Mouse (Mus musculus) forebrain, embryonic 10.5 days (tissue): Measurements from ENCODE around the gene Lix1l. TPM values are rescaled to one million over a fixed set of nuclear protein-coding genes. Genes with fewer than 3 reads are reported as not detected.

Source experiments
- DNase-seq: peaks from one replicate; pipeline ENCODE4 v3.0.0-alpha.2; 2017; ENCODE audit warnings: low spot score; ENCODE audit errors: extremely low spot score
- H3K27ac ChIP-seq: fragments of 300-500 bp; sonication (generic); 2 replicates; pipeline ENCODE4 v1.5.1; 2016; ENCODE audit warnings: mild to moderate bottlenecking
- H3K27me3 ChIP-seq: fragments of 300-500 bp; sonication (generic); 2 replicates; pipeline ENCODE4 v1.6.1; 2016; ENCODE audit warnings: mild to moderate bottlenecking; ENCODE audit not compliant: poor library complexity, severe bottlenecking
- H3K36me3 ChIP-seq: fragments of 300-500 bp; sonication (generic); replicated peaks from 2 replicates; pipeline ENCODE4 v1.6.1; 2016; ENCODE audit warnings: mild to moderate bottlenecking, moderate library complexity
- H3K4me1 ChIP-seq: fragments of 300-500 bp; sonication (generic); 2 replicates; pipeline ENCODE4 v1.6.1; 2016
- H3K4me3 ChIP-seq: fragments of 300-500 bp; sonication (generic); 2 replicates; pipeline ENCODE4 v1.5.1; 2016; ENCODE audit warnings: mild to moderate bottlenecking, moderate library complexity
- H3K9me3 ChIP-seq: fragments of 300-500 bp; sonication (generic); 2 replicates; pipeline ENCODE4 v1.6.1; 2016; ENCODE audit warnings: mild to moderate bottlenecking, moderate library complexity
- WGBS: fragments of 180-500 bp; shearing (Covaris S2); methylation state at CpG from one replicate; pipeline ENCODE4 v1.1.7; 2016; 5-methylcytosine and 5-hydroxymethylcytosine counted together
- polyA plus RNA-seq: library from polyadenylated mRNA; unstranded; fragments of >200 nt; fragmentation: Nextera tagmentation; extraction: Ambion mirVana; gene quantifications from 2 replicates; pipeline ENCODE4 v1.2.1, GENCODE M21; 2016

Lix1l gene
- polyA plus RNA-seq, 1 experiment from 2014 or later, result 3.2 TPM

DNA sequence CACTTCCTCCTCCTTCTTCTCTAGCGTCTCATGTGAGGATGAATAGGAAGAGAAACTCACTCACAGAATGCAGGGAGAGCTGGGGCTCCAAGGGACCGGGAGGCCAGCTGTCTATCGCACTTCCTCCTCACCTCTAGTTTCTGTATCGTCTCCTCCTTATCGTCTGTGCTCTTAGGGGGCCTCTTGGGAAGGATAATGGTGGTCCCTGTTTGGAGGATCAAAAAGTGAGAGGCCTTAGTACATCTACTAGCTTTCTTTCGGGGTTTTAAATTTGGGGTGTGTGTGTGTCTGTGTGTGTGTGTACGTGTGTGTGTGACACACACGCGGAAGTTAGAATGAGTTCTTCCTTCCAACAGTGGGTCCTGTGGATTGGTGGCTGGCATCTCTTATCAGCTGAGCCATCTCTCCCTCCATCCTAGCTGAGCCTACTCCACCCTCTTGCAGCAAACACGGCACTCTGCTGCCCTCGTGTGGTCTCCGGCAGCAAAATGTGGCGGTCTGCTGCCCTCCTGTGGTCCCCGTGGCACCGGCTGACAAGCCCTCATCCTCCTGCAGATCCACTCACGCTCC lies 21.0 kb upstream of the Lix1l start:
- DNase-seq, result peak; percentile 87
- Histone ChIP-seq H3K27me3 (peaks cover 17% of the 10 kb centered on the region), H3K4me3 (peak overlapping the region; percentile 47), H3K9me3 (no peaks in the 10 kb centered on the region), H3K27ac (peak overlapping the region; percentile 56; the same call in 1 of the 2 replicates), H3K4me1 (peaks cover 41% of the 10 kb centered on the region), H3K36me3 (no peaks in the 10 kb centered on the region)
- WGBS, result 10% methylated on average over 16 of the region's 16 CpGs

DNA sequence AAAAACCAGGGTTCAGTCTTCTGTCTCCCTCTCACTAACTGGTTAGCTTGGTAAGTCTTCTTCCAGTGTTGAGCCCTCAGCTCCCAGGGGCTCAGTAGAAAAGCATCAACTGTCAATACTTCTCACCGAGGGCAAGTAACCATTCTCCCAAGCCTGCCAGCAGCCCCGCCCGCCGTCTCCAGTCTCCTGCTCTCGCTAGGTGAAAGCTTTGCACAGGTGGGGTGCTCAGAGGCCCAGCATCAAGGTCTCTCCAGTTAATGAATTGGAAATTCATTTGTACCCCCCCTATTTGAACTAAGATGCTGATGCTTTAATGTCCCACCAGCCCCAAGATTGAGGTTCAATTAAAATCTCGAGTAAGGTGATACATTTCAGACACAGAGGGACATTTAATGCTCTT lies 19.8 kb upstream of the Lix1l start:
- no peak overlapping the region for H3K4me3 ChIP-seq
- H3K36me3 ChIP-seq, result no peaks in the 10 kb centered on the region
- no peak for DNase-seq
- peaks cover 33% of the 10 kb centered on the region for H3K4me1 ChIP-seq
- 40% methylated on average over 6 of the region's 6 CpGs for WGBS
- H3K27ac ChIP-seq, result no peak overlapping the region
- H3K9me3 ChIP-seq, result no peaks in the 10 kb centered on the region
- H3K27me3 ChIP-seq, result peaks cover 17% of the 10 kb centered on the region

GRCm38 (mm10) chr3:96581771-96582515 lies 19.0 kb upstream of the Lix1l start:
- no peaks in the 10 kb centered on the region for H3K36me3 ChIP-seq
- peaks cover 17% of the 10 kb centered on the region for H3K27me3 ChIP-seq
- peaks cover 25% of the 10 kb centered on the region for H3K4me1 ChIP-seq
- H3K4me3 ChIP-seq, result no peak overlapping the region
- H3K27ac ChIP-seq, result no peak overlapping the region
- H3K9me3 ChIP-seq, result no peaks in the 10 kb centered on the region
- no peak for DNase-seq
- WGBS, result 85% methylated on average over 16 of the region's 16 CpGs

DNA sequence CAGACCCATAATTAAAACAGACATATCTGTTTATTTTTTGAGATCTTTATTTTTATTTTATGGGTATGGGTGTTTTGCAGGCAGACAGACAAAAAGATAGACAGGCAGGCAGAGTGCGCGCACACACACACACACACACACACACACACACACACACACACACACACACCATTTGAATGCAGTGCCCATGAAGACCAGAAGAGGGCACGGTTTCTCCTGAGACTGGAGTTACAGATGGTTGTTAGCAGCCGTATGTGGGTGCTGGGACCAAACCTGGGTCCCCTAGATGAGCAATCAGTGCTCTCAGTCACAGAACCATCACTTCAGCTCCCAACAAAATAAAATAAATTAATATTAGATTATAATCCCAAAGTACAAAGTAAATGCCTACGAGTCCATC lies 17.6 kb upstream of the Lix1l start:
- no peaks in the 10 kb centered on the region for H3K9me3 ChIP-seq
- H3K4me3 ChIP-seq, result no peak overlapping the region
- no peak overlapping the region for H3K27ac ChIP-seq
- peaks cover 17% of the 10 kb centered on the region for H3K27me3 ChIP-seq
- H3K4me1 ChIP-seq, result peaks cover 16% of the 10 kb centered on the region
- DNase-seq, result no peak
- 91% methylated on average over 5 of the region's 5 CpGs for WGBS
- no peaks in the 10 kb centered on the region for H3K36me3 ChIP-seq

GRCm38 (mm10) chr3:96590657-96591056 lies 10.3 kb upstream of the Lix1l start:
- H3K9me3 ChIP-seq, result no peaks in the 10 kb centered on the region
- 82% methylated on average over 4 of the region's 4 CpGs for WGBS
- 0 out of 2 replicates have a peak, but pooled peaks cover 4% of the 10 kb centered on the region for H3K36me3 ChIP-seq
- DNase-seq, result no peak
- peaks cover 20% of the 10 kb centered on the region for H3K27me3 ChIP-seq
- H3K4me1 ChIP-seq, result peaks cover 22% of the 10 kb centered on the region
- H3K27ac ChIP-seq, result no peak overlapping the region
- H3K4me3 ChIP-seq, result no peak overlapping the region

DNA sequence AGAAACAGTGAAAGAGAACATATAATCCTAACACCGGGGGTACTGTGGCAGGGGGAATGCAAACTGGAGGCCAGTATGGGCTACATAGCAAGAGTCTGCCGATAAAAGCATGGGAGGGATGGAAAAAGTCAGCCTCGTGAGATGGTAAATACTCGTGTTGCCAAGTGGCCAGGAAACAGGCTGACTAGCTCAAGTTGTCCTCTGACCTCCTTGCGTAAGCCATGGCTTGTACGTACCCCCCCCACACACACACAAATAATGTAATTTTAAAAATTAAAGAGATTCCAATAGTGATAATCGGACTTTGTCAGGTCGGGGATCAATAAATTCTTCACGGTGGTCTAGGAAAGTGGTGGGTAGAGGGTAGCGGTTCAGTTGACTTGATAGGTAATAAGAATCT lies 7.6 kb upstream of the Lix1l start:
- no peaks in the 10 kb centered on the region for H3K9me3 ChIP-seq
- DNase-seq, result no peak
- WGBS, result 2% methylated on average over 10 of the region's 10 CpGs
- H3K4me3 ChIP-seq, result peak overlapping the region; percentile 67
- peaks cover 49% of the 10 kb centered on the region for H3K4me1 ChIP-seq
- peak overlapping the region; percentile 89 for H3K27ac ChIP-seq
- H3K36me3 ChIP-seq, result 0 out of 2 replicates have a peak, but pooled peaks cover 4% of the 10 kb centered on the region
- peaks cover 39% of the 10 kb centered on the region for H3K27me3 ChIP-seq

DNA sequence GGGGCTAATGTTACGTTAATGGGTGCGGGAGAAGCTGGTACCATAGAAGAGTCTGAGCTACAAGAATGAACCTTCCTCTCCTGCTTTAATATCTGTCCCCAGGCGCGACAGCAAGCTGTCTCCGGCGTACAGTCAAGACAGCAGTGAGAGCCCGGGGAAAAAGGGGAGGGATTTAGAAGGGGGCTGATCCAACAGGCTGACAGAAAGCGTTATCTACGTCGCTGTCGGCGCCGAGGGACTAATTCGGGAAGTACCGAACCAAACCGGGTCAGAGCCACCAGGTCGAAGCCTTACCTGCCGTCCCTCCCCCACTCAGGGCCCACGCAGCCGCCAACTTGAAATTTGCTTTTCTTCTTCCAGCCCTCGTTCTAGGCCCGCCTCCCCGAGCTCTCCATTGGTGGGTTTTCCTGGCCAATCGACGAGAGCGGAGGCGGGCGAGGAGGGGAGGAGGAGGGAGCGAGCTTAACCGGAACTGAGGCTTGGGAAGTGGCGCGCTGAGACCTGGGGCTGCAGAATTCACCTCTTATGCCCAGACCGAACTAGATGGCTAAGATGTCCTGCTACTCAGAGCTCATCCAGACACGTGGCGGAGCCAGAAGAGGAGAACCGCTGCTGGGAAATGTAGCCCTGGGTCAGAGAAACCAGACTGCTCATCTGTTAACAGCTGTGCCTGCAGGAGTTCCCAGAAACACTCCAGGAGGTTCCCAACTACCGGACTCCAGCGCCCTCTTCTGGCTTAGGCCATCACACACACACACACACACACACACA lies 7.0 kb upstream of the Lix1l start, which contains the start of gene Polr3gl:
Polr3gl (minus strand) TSS at position 392 of the 771 bp plus-strand sequence.
- Histone ChIP-seq H3K4me1 (peaks cover 55% of the 10 kb centered on the region), H3K27me3 (peaks cover 45% of the 10 kb centered on the region), H3K4me3 (peak within 1 kb of the TSS; percentile 67), H3K36me3 (0 out of 2 replicates have a peak, but pooled peaks cover 4% of the 10 kb centered on the region), H3K27ac (peak within 1 kb of the TSS; percentile 89), H3K9me3 (no peaks in the 10 kb centered on the region)
- WGBS, result 0% methylated on average over 35 of the region's 38 CpGs
- DNase-seq, result peak; percentile 94

- no peak overlapping the region for H3K4me3 ChIP-seq
- peaks cover 54% of the 10 kb centered on the region for H3K27me3 ChIP-seq
- DNase-seq, result no peak
- no peaks in the 10 kb centered on the region for H3K9me3 ChIP-seq
- H3K27ac ChIP-seq, result no peak overlapping the region
- 77% methylated on average over 5 of the region's 5 CpGs for WGBS
- H3K36me3 ChIP-seq, result 0 out of 2 replicates have a peak, but pooled peaks cover 4% of the 10 kb centered on the region
- peaks cover 64% of the 10 kb centered on the region for H3K4me1 ChIP-seq
Measured at GRCm38 (mm10) chr3:96594851-96595250, 6.1 kb upstream of the Lix1l start.

- H3K27me3 ChIP-seq, result peaks cover 57% of the 10 kb centered on the region
- H3K27ac ChIP-seq, result no peak overlapping the region
- peak overlapping the region; percentile 61 for H3K4me3 ChIP-seq
- no peak for DNase-seq
- WGBS, result 20% methylated on average over 6 of the region's 6 CpGs
- H3K9me3 ChIP-seq, result no peaks in the 10 kb centered on the region
- peaks cover 72% of the 10 kb centered on the region for H3K4me1 ChIP-seq
- H3K36me3 ChIP-seq, result no peaks in the 10 kb centered on the region
Measured at GRCm38 (mm10) chr3:96595661-96596060, 5.3 kb upstream of the Lix1l start.

- no peaks in the 10 kb centered on the region for H3K9me3 ChIP-seq
- WGBS, result under 1% methylated on average over 22 of the region's 23 CpGs
- DNase-seq, result no peak
- H3K4me1 ChIP-seq, result peaks cover 78% of the 10 kb centered on the region
- peak within 1 kb of the TSS; percentile 61 for H3K4me3 ChIP-seq
- peaks cover 57% of the 10 kb centered on the region for H3K27me3 ChIP-seq
- peak within 1 kb of the TSS; percentile 84 for H3K27ac ChIP-seq
- H3K36me3 ChIP-seq, result no peaks in the 10 kb centered on the region
Measured at GRCm38 (mm10) chr3:96596228-96596707, 4.7 kb upstream of the Lix1l start, which contains the start of gene Ankrd34a. Gene Ankrd34a (plus strand): TSS chr3:96596636.

DNA sequence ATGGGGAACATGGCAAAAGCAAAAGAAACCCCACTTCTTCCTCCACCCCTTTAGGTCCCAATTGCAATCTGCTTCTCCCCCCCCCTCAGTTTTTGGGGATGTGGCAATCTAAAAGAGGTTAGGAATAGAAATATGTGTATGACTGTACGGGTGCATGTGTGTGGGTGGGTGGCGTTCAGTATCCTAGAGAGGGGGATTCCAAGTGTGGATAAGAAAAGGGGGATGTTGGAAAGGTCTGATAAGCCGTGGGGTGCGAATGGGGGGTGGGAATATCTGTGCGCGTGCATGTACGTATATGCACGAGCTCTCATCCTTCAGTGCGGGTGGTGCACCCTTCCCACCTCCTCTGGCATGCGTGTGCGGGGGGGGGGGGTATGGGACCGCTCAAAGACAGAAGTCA lies 4.1 kb upstream of the Lix1l start:
- no peaks in the 10 kb centered on the region for H3K9me3 ChIP-seq
- DNase-seq, result no peak
- peak overlapping the region; percentile 84 for H3K27ac ChIP-seq
- 2% methylated on average over 11 of the region's 12 CpGs for WGBS
- H3K4me3 ChIP-seq, result peak overlapping the region; percentile 61
- H3K27me3 ChIP-seq, result peaks cover 57% of the 10 kb centered on the region
- no peaks in the 10 kb centered on the region for H3K36me3 ChIP-seq
- peaks cover 83% of the 10 kb centered on the region for H3K4me1 ChIP-seq

- Histone ChIP-seq H3K4me3 (peak overlapping the region; percentile 61), H3K27me3 (peaks cover 52% of the 10 kb centered on the region), H3K27ac (peak overlapping the region; percentile 84), H3K9me3 (no peaks in the 10 kb centered on the region), H3K4me1 (peaks cover 87% of the 10 kb centered on the region), H3K36me3 (no peaks in the 10 kb centered on the region)
- DNase-seq, result peak; percentile 64
- WGBS, result under 1% methylated on average over 40 of the region's 40 CpGs
Measured at GRCm38 (mm10) chr3:96597435-96597891, 3.5 kb upstream of the Lix1l start.
